14 mouse cellular contexts compared by ENCODE assay signal in genomic region chr16:25660510-25661235, GRCm38 (mm10). TPM values are rescaled to one million over a fixed set of nuclear protein-coding genes. Genes with fewer than 3 reads are reported as not detected.
DNase-seq lines count a peak whose midpoint lies in the region; ATAC-seq and TF ChIP-seq lines count a peak whose summit lies in the region.
"Had no signal": no experiment of that assay in that cellular context is flagged by ENCODE, and none has a peak within 500 bp of the region (broad histone marks: within the 10 kb centered on the region; RNA-seq: fewer than 3 reads in every experiment).

No protein-coding gene starts in this region.

- H3K4me1 ChIP-seq in forebrain, embryonic 12.5 days: no peaks in the 10 kb centered on the region; the same call in 1 of the 2 replicates
- no peaks in the 10 kb centered on the region for H3K4me1 ChIP-seq in forebrain, postnatal 0 days (ENCODE audit: insufficient read depth)
- no peaks in the 10 kb centered on the region for H3K4me1 ChIP-seq in midbrain, embryonic 14.5 days (ENCODE audit: control insufficient read depth, insufficient read depth, low read length)
- no peaks in the 10 kb centered on the region for H3K4me1 ChIP-seq in midbrain, embryonic 11.5 days (ENCODE audit: control insufficient read depth, insufficient read depth, low read length)
- no peaks in the 10 kb centered on the region for H3K4me1 ChIP-seq in hindbrain, embryonic 12.5 days
- no peaks in the 10 kb centered on the region for H3K4me1 ChIP-seq in neural tube, embryonic 15.5 days
- H3K4me1 ChIP-seq: embryonic facial prominence, embryonic 13.5 days had no signal

- no peak overlapping the region; the same call in 1 of the 2 replicates for H3K4me2 ChIP-seq in forebrain, embryonic 12.5 days
- no peak overlapping the region for H3K4me2 ChIP-seq in forebrain, postnatal 0 days (ENCODE audit: low read depth)
- no peak overlapping the region for H3K4me2 ChIP-seq in midbrain, embryonic 14.5 days (ENCODE audit: low read length)
- H3K4me2 ChIP-seq in midbrain, embryonic 11.5 days: no peak overlapping the region
- no peak overlapping the region for H3K4me2 ChIP-seq in hindbrain, embryonic 12.5 days (replicated peaks)
- H3K4me2 ChIP-seq in neural tube, embryonic 15.5 days: peak overlapping the region; percentile 3; the same call in 1 of the 2 replicates
- H3K4me2 ChIP-seq: embryonic facial prominence, embryonic 13.5 days had no signal

- H3K27me3 ChIP-seq in forebrain, embryonic 12.5 days: no peaks in the 10 kb centered on the region
- no peaks in the 10 kb centered on the region for H3K27me3 ChIP-seq in forebrain, postnatal 0 days (ENCODE audit: insufficient read depth, low read length)
- no peaks in the 10 kb centered on the region for H3K27me3 ChIP-seq in midbrain, embryonic 14.5 days (ENCODE audit: control insufficient read depth, insufficient read depth, low read length)
- H3K27me3 ChIP-seq in midbrain, embryonic 11.5 days (ENCODE audit: control insufficient read depth, insufficient read depth, low read length): no peaks in the 10 kb centered on the region
- H3K27me3 ChIP-seq in hindbrain, embryonic 12.5 days: no peaks in the 10 kb centered on the region
- H3K27me3 ChIP-seq in neural tube, embryonic 15.5 days (replicated peaks): no peaks in the 10 kb centered on the region
- H3K27me3 ChIP-seq: embryonic facial prominence, embryonic 13.5 days had no signal

- no peak for DNase-seq in forebrain, postnatal 0 days
- peak; percentile 11 for DNase-seq in midbrain, embryonic 14.5 days
- no peak for DNase-seq in midbrain, embryonic 11.5 days (ENCODE audit: low spot score, missing footprints)
- no peak for DNase-seq in heart, adult 9 months (ENCODE audit: low spot score in 2 of 2)
- DNase-seq: adrenal gland, adult 8-10 months; cerebellum, postnatal 25 days; kidney, adult 8-10 months had no signal

- H3K4me3 ChIP-seq in forebrain, embryonic 12.5 days (replicated peaks): no peak overlapping the region
- H3K4me3 ChIP-seq in forebrain, postnatal 0 days (ENCODE audit: low read depth, low read length): no peak overlapping the region
- no peak overlapping the region for H3K4me3 ChIP-seq in midbrain, embryonic 14.5 days (replicated peaks; ENCODE audit: low read depth, low read length)
- H3K4me3 ChIP-seq in midbrain, embryonic 11.5 days (ENCODE audit: low read depth, low read length): no peak overlapping the region
- no peak overlapping the region for H3K4me3 ChIP-seq in hindbrain, embryonic 12.5 days
- H3K4me3 ChIP-seq in neural tube, embryonic 15.5 days (replicated peaks): no peak overlapping the region
- H3K4me3 ChIP-seq: embryonic facial prominence, embryonic 13.5 days had no signal

- 46% methylated on average over 9 of the region's 9 CpGs for WGBS in forebrain, embryonic 12.5 days
- WGBS in forebrain, postnatal 0 days: 30% methylated on average over 9 of the region's 9 CpGs
- WGBS in midbrain, embryonic 14.5 days: 83% methylated on average over 9 of the region's 9 CpGs
- 83% methylated on average over 9 of the region's 9 CpGs for WGBS in midbrain, embryonic 11.5 days
- 72% methylated on average over 9 of the region's 9 CpGs for WGBS in hindbrain, embryonic 12.5 days
- 46% methylated on average over 9 of the region's 9 CpGs for WGBS in neural tube, embryonic 15.5 days

- TF ChIP-seq CTCF in forebrain, postnatal 0 days (IDR thresholded peaks at IDR 0.05; ENCODE audit: low read depth): no peak

- no peak overlapping the region for H3K27ac ChIP-seq in forebrain, embryonic 12.5 days
- no peak overlapping the region for H3K27ac ChIP-seq in forebrain, postnatal 0 days (ENCODE audit: low read depth, low read length)
- H3K27ac ChIP-seq in midbrain, embryonic 14.5 days (replicated peaks; ENCODE audit: low read depth, low read length): no peak overlapping the region
- no peak overlapping the region for H3K27ac ChIP-seq in midbrain, embryonic 11.5 days (ENCODE audit: low read depth, low read length)
- no peak overlapping the region for H3K27ac ChIP-seq in hindbrain, embryonic 12.5 days
- H3K27ac ChIP-seq in neural tube, embryonic 15.5 days (replicated peaks): peak overlapping the region; percentile 20; the same call in 1 of the 2 replicates
- H3K27ac ChIP-seq: embryonic facial prominence, embryonic 13.5 days had no signal

- H3K9ac ChIP-seq in forebrain, embryonic 12.5 days: no peak overlapping the region
- H3K9ac ChIP-seq in forebrain, postnatal 0 days: no peak overlapping the region
- H3K9ac ChIP-seq in midbrain, embryonic 14.5 days (replicated peaks; ENCODE audit: low read length): no peak overlapping the region
- no peak overlapping the region for H3K9ac ChIP-seq in midbrain, embryonic 11.5 days (ENCODE audit: low read length)
- no peak overlapping the region for H3K9ac ChIP-seq in hindbrain, embryonic 12.5 days
- no peak overlapping the region for H3K9ac ChIP-seq in neural tube, embryonic 15.5 days (replicated peaks)
- H3K9ac ChIP-seq: embryonic facial prominence, embryonic 13.5 days had no signal

- H3K9me3 ChIP-seq in forebrain, embryonic 12.5 days: no peaks in the 10 kb centered on the region
- H3K9me3 ChIP-seq in forebrain, postnatal 0 days (ENCODE audit: low read length): no peaks in the 10 kb centered on the region
- H3K9me3 ChIP-seq in midbrain, embryonic 14.5 days (ENCODE audit: control insufficient read depth, low read length): no peaks in the 10 kb centered on the region
- H3K9me3 ChIP-seq in midbrain, embryonic 11.5 days (ENCODE audit: control insufficient read depth, low read length): no peaks in the 10 kb centered on the region
- H3K9me3 ChIP-seq in hindbrain, embryonic 12.5 days (replicated peaks): no peaks in the 10 kb centered on the region
- no peaks in the 10 kb centered on the region for H3K9me3 ChIP-seq in neural tube, embryonic 15.5 days (replicated peaks)
- H3K9me3 ChIP-seq: embryonic facial prominence, embryonic 13.5 days; G1E had no signal

- H3K36me3 ChIP-seq in forebrain, embryonic 12.5 days (replicated peaks): no peaks in the 10 kb centered on the region
- H3K36me3 ChIP-seq in forebrain, postnatal 0 days (ENCODE audit: insufficient read depth): no peaks in the 10 kb centered on the region
- no peaks in the 10 kb centered on the region for H3K36me3 ChIP-seq in midbrain, embryonic 14.5 days (ENCODE audit: control insufficient read depth, insufficient read depth, low read length)
- H3K36me3 ChIP-seq in midbrain, embryonic 11.5 days (ENCODE audit: control insufficient read depth, insufficient read depth, low read length): no peaks in the 10 kb centered on the region
- no peaks in the 10 kb centered on the region for H3K36me3 ChIP-seq in hindbrain, embryonic 12.5 days
- H3K36me3 ChIP-seq in neural tube, embryonic 15.5 days: no peaks in the 10 kb centered on the region
- H3K36me3 ChIP-seq: embryonic facial prominence, embryonic 13.5 days; G1E had no signal

- peak; percentile 82; the same call in 1 of the 2 replicates for ATAC-seq in forebrain, embryonic 12.5 days (ENCODE audit: low FRiP score)
- ATAC-seq in forebrain, postnatal 0 days: no peak
- ATAC-seq in midbrain, embryonic 14.5 days (ENCODE audit: low FRiP score, low TSS enrichment): no peak
- ATAC-seq in midbrain, embryonic 11.5 days (ENCODE audit: low FRiP score): no peak
- ATAC-seq in hindbrain, embryonic 12.5 days (ENCODE audit: low FRiP score): peak; percentile 87
- peak; percentile 63 for ATAC-seq in neural tube, embryonic 15.5 days (ENCODE audit: low FRiP score)
- no peak for ATAC-seq in CD4-positive, CD25-positive, alpha-beta regulatory T cell, adult 4 months

RNA-seq across cellular contexts. Expression of gene Trp63, which starts 22.9 kb away (rescaled TPM):
- 1.2 and 1.6 TPM in 2 replicates for polyA plus RNA-seq in forebrain, embryonic 12.5 days (2016; fragmentation: Nextera tagmentation; extraction: Ambion mirVana)
- 0.14 and 0.23 TPM in 2 replicates for total RNA-seq in forebrain, postnatal 0 days (2014; rRNA removed)
- 0.15 and 0.23 TPM in 2 replicates for polyA plus RNA-seq in forebrain, postnatal 0 days (2015; fragmentation: Nextera tagmentation; extraction: Ambion mirVana)
- 0.12 and 0.21 TPM in 2 replicates for polyA plus RNA-seq in midbrain, embryonic 14.5 days (2014; fragmentation: Nextera tagmentation; extraction: Ambion mirVana)
- 2.1 and 2.4 TPM in 2 replicates for polyA plus RNA-seq in midbrain, embryonic 11.5 days (2014; fragmentation: Nextera tagmentation; extraction: Ambion mirVana)
- 3.1 and 4.2 TPM in 2 replicates for polyA plus RNA-seq in hindbrain, embryonic 12.5 days (2016; fragmentation: Nextera tagmentation; extraction: Ambion mirVana)
- 0.14 and 13.5 TPM in 2 replicates for polyA plus RNA-seq in neural tube, embryonic 15.5 days (2015; fragmentation: Nextera tagmentation; extraction: Ambion mirVana)
- not detected for polyA plus RNA-seq in CD4-positive, CD25-positive, alpha-beta regulatory T cell, adult 4 months (2017; shearing (Covaris generic))
- polyA plus RNA-seq: C2C12, G1E had no signal

Comparison
In these comparisons a context has a peak if more than half of its experiments do, and no peak if none do; other contexts are left out.
1. ATAC-seq: peak in forebrain, embryonic 12.5 days (single experiment), hindbrain, embryonic 12.5 days (single experiment) and neural tube, embryonic 15.5 days (single experiment); none in forebrain, postnatal 0 days (single experiment), midbrain, embryonic 14.5 days (single experiment), midbrain, embryonic 11.5 days (single experiment) and CD4-positive, CD25-positive, alpha-beta regulatory T cell, adult 4 months (single experiment).